Mouse (Mus musculus): ENCODE measurements at regions not wholly inside any gene's neighbourhood (a gene's known extent, or its start where the extent isn't known, plus 50 kb on each side); places are given as distances from the start of the nearest gene placed in this dataset.

- TF ChIP-seq POLR2A (IDR thresholded peaks at IDR 0.05; ENCODE audit: borderline replicate concordance, insufficient read depth, low read length) (no peak), CTCF (IDR thresholded peaks at IDR 0.05; ENCODE audit: borderline replicate concordance, insufficient read depth, low read depth, low read length) (no peak)
Measured at GRCm38 (mm10) chr13:44555979-44556378, 173.3 kb upstream of the Jarid2 start.

All from cerebellum, adult 2 months (tissue).